Mouse (Mus musculus) intestine, postnatal 0 days (tissue): ENCODE measurements around the gene Stoml1. TPM values are rescaled to one million over a fixed set of nuclear protein-coding genes. Genes with fewer than 3 reads are reported as not detected.
"Not testable (repeated sequence)": the region's sequence is repeated elsewhere in the genome, so short reads cannot be mapped to it uniquely, and the experiment has no call there.

Source experiments
- ATAC-seq: fragments of 200-750 bp; cut with Nextera tagmentation; 2 replicates; pipeline ENCODE4 v1.8.0; 2017; ENCODE audit warnings: mild to moderate bottlenecking, moderate TSS enrichment, moderate library complexity
- H3K27ac ChIP-seq: fragments of 300-500 bp; sonication (generic); 2 replicates; pipeline ENCODE4 v1.5.1; 2014; ENCODE audit warnings: mild to moderate bottlenecking, low read depth, low read length, moderate library complexity
- H3K27me3 ChIP-seq: fragments of 300-500 bp; sonication (generic); replicated peaks from 2 replicates; pipeline ENCODE4 v1.6.1; 2014; ENCODE audit warnings: low read length, mixed read lengths; ENCODE audit not compliant: control insufficient read depth, insufficient read depth
- H3K36me3 ChIP-seq: fragments of 300-500 bp; sonication (generic); 2 replicates; pipeline ENCODE4 v1.6.1; 2014; ENCODE audit warnings: mild to moderate bottlenecking, moderate library complexity; ENCODE audit not compliant: control insufficient read depth, insufficient read depth
- H3K4me1 ChIP-seq: fragments of 300-500 bp; sonication (generic); replicated peaks from 2 replicates; pipeline ENCODE4 v1.6.1; 2014; ENCODE audit warnings: antibody characterized with exemption, low read length, mixed read lengths; ENCODE audit not compliant: control insufficient read depth, insufficient read depth
- H3K4me2 ChIP-seq: fragments of 300-500 bp; sonication (generic); replicated peaks from 2 replicates; pipeline ENCODE4 v1.6.1; 2014; ENCODE audit warnings: low read depth, mild to moderate bottlenecking, moderate library complexity
- H3K4me3 ChIP-seq: fragments of 300-500 bp; sonication (generic); 2 replicates; pipeline ENCODE4 v1.5.1; 2014; ENCODE audit warnings: low read depth, low read length
- H3K9ac ChIP-seq: fragments of 300-500 bp; sonication (generic); 2 replicates; pipeline ENCODE4 v1.6.1; 2014; ENCODE audit warnings: mild to moderate bottlenecking, low read depth, low read length
- H3K9me3 ChIP-seq: fragments of 300-500 bp; sonication (generic); 2 replicates; pipeline ENCODE4 v1.6.1; 2016; ENCODE audit warnings: mixed run types; ENCODE audit not compliant: control insufficient read depth
- CTCF ChIP-seq: sonication (generic); IDR thresholded peaks from 2 replicates; pipeline ENCODE4 v1.5.1; 2016; ENCODE audit warnings: low read depth, mild to moderate bottlenecking, control low read depth, antibody characterized with exemption, moderate library complexity
- WGBS: fragments of 180-500 bp; shearing (Covaris S2); extraction: QIAGEN DNeasy Blood & Tissue Kit; methylation state at CpG from one replicate; pipeline ENCODE4 v1.1.7; 2014; 5-methylcytosine and 5-hydroxymethylcytosine counted together
- polyA plus RNA-seq: library from polyadenylated mRNA; unstranded; fragments of >200 nt; fragmentation: Nextera tagmentation; extraction: Ambion mirVana; gene quantifications from 2 replicates; pipeline ENCODE4 v1.2.1, GENCODE M21; 2015

The Stoml1 gene
- polyA plus RNA-seq, 1 experiment from 2014 or later = 15.9 TPM

- H3K4me2 ChIP-seq = no peak overlapping the region
- H3K27ac ChIP-seq = no peak overlapping the region
- no peak for ATAC-seq
- no peaks in the 10 kb centered on the region for H3K4me1 ChIP-seq
- 54% methylated on average over 12 of the region's 12 CpGs for WGBS
- TF ChIP-seq CTCF = peak; percentile 85
- no peaks in the 10 kb centered on the region for H3K9me3 ChIP-seq
- no peak overlapping the region for H3K4me3 ChIP-seq
- H3K36me3 ChIP-seq = no peaks in the 10 kb centered on the region
- no peak overlapping the region for H3K9ac ChIP-seq
- no peaks in the 10 kb centered on the region for H3K27me3 ChIP-seq
These were observed 15.7 kb downstream of the Stoml1 start for GRCm38 (mm10) chr9:58268384-58269313.

- WGBS = 48% methylated on average over 3 of the region's 3 CpGs
- H3K27me3 ChIP-seq = no peaks in the 10 kb centered on the region
- no peak overlapping the region for H3K4me3 ChIP-seq
- ATAC-seq = no peak
- no peaks in the 10 kb centered on the region for H3K4me1 ChIP-seq
- no peak for TF ChIP-seq CTCF
- no peak overlapping the region for H3K27ac ChIP-seq
- H3K36me3 ChIP-seq = no peaks in the 10 kb centered on the region
- H3K9ac ChIP-seq = no peak overlapping the region
- H3K9me3 ChIP-seq = no peaks in the 10 kb centered on the region
- H3K4me2 ChIP-seq = no peak overlapping the region
These were observed 17.1 kb downstream of the Stoml1 start for GRCm38 (mm10) chr9:58270081-58270480.

GRCm38 (mm10) chr9:58271109-58271508 lies 18.1 kb downstream of the Stoml1 start:
- no peak overlapping the region for H3K4me3 ChIP-seq
- H3K36me3 ChIP-seq = no peaks in the 10 kb centered on the region
- no peaks in the 10 kb centered on the region for H3K9me3 ChIP-seq
- 0 out of 2 replicates have a peak, but pooled peaks cover 4% of the 10 kb centered on the region for H3K4me1 ChIP-seq
- 92% methylated on average over 3 of the region's 3 CpGs for WGBS
- H3K27me3 ChIP-seq = no peaks in the 10 kb centered on the region
- no peak for ATAC-seq
- no peak overlapping the region for H3K9ac ChIP-seq
- no peak overlapping the region for H3K27ac ChIP-seq
- no peak for TF ChIP-seq CTCF
- no peak overlapping the region for H3K4me2 ChIP-seq

GRCm38 (mm10) chr9:58271551-58271950 lies 18.6 kb downstream of the Stoml1 start:
- 92% methylated on average over 9 of the region's 9 CpGs for WGBS
- not testable (repeated sequence) for H3K9ac ChIP-seq, H3K36me3 ChIP-seq, H3K27me3 ChIP-seq, ATAC-seq, H3K27ac ChIP-seq, H3K4me3 ChIP-seq, H3K9me3 ChIP-seq, H3K4me2 ChIP-seq, H3K4me1 ChIP-seq

- no peak overlapping the region for H3K4me3 ChIP-seq
- no peaks in the 10 kb centered on the region for H3K9me3 ChIP-seq
- no peak overlapping the region for H3K4me2 ChIP-seq
- no peak for ATAC-seq
- TF ChIP-seq CTCF = no peak
- 83% methylated on average over 2 of the region's 2 CpGs for WGBS
- H3K27me3 ChIP-seq = no peaks in the 10 kb centered on the region
- H3K36me3 ChIP-seq = no peaks in the 10 kb centered on the region
- no peak overlapping the region for H3K9ac ChIP-seq
- no peak overlapping the region for H3K27ac ChIP-seq
- H3K4me1 ChIP-seq = peaks cover 4% of the 10 kb centered on the region; the same call in 1 of the 2 replicates
These were observed 19.1 kb downstream of the Stoml1 start for GRCm38 (mm10) chr9:58272068-58272541.

GRCm38 (mm10) chr9:58272855-58273254 lies 19.9 kb downstream of the Stoml1 start:
- Histone ChIP-seq H3K36me3 (no peaks in the 10 kb centered on the region), H3K9me3 (no peaks in the 10 kb centered on the region), H3K4me3 (no peak overlapping the region), H3K9ac (0 out of 2 replicates have a peak overlapping the region, but pooled peaks have one; percentile 1), H3K4me2 (no peak overlapping the region), H3K27ac (no peak overlapping the region), H3K27me3 (no peaks in the 10 kb centered on the region), H3K4me1 (peaks cover 4% of the 10 kb centered on the region; the same call in 1 of the 2 replicates)
- WGBS = 71% methylated on average over 9 of the region's 9 CpGs
- no peak for TF ChIP-seq CTCF
- no peak for ATAC-seq
